8 mouse cellular contexts compared by ENCODE assay signal in genomic region chr5:43422815-43423687, GRCm38 (mm10).
A peak's percentile ranks its signal among the peaks of the same experiment; 100 is the strongest.
DNase-seq lines count a peak whose midpoint lies in the region; ATAC-seq and TF ChIP-seq lines count a peak whose summit lies in the region.

No protein-coding gene starts in this region.

- no peaks in the 10 kb centered on the region for H3K36me3 ChIP-seq in embryonic facial prominence, embryonic 11.5 days (replicated peaks; ENCODE audit: control insufficient read depth, insufficient read depth, low read depth, low read length)
- H3K36me3 ChIP-seq in liver, embryonic 14.5 days (replicated peaks; ENCODE audit: control insufficient read depth, insufficient read depth, low read depth), result no peaks in the 10 kb centered on the region
- no peaks in the 10 kb centered on the region for H3K36me3 ChIP-seq in neural tube, embryonic 14.5 days (ENCODE audit: control insufficient read depth, insufficient read depth, low read length)
- no peaks in the 10 kb centered on the region for H3K36me3 ChIP-seq in thymus, adult 2 months (ENCODE audit: control insufficient read depth, insufficient read depth, low read length)

- no peak overlapping the region for H3K4me3 ChIP-seq in embryonic facial prominence, embryonic 11.5 days (ENCODE audit: low read depth, low read length)
- H3K4me3 ChIP-seq in liver, embryonic 14.5 days (ENCODE audit: insufficient read depth in 1 of 2, low read depth in 2 of 2, low read length in 2 of 2), result no peak overlapping the region
- no peak overlapping the region for H3K4me3 ChIP-seq in neural tube, embryonic 14.5 days (ENCODE audit: low read depth, low read length)
- no peak overlapping the region for H3K4me3 ChIP-seq in thymus, adult 2 months (ENCODE audit: control insufficient read depth, insufficient read depth, low read length)

- no peak for TF ChIP-seq EP300 in liver, embryonic 14.5 days (IDR thresholded peaks at IDR 0.05; ENCODE audit: low read depth)

- no peak for TF ChIP-seq POLR2A in thymus, adult 2 months (IDR thresholded peaks at IDR 0.05; ENCODE audit: control insufficient read depth, extremely low read depth, insufficient read depth, low read length, poor library complexity)

- H3K4me1 ChIP-seq in embryonic facial prominence, embryonic 11.5 days (ENCODE audit: control insufficient read depth, insufficient read depth, low read length), result no peaks in the 10 kb centered on the region
- H3K4me1 ChIP-seq in liver, embryonic 14.5 days (replicated peaks; ENCODE audit: control insufficient read depth in 2 of 2, insufficient read depth in 2 of 2, low read length in 1 of 2), result no peaks in the 10 kb centered on the region
- no peaks in the 10 kb centered on the region for H3K4me1 ChIP-seq in neural tube, embryonic 14.5 days (ENCODE audit: control insufficient read depth, insufficient read depth, low read length)
- H3K4me1 ChIP-seq in thymus, adult 2 months (replicated peaks; ENCODE audit: control insufficient read depth, insufficient read depth, low read length), result peaks cover 10% of the 10 kb centered on the region

- no peak; the same call in 1 of the 2 replicates for ATAC-seq in embryonic facial prominence, embryonic 11.5 days (replicated peaks; ENCODE audit: insufficient number of reproducible peaks, low FRiP score, low TSS enrichment, low read depth)
- ATAC-seq in liver, embryonic 14.5 days (ENCODE audit: insufficient read depth), result no peak
- peak; percentile 91; the same call in 1 of the 2 replicates for ATAC-seq in neural tube, embryonic 14.5 days (ENCODE audit: low read depth)

- H3K4me2 ChIP-seq in embryonic facial prominence, embryonic 11.5 days (ENCODE audit: low read depth, low read length), result no peak overlapping the region
- H3K4me2 ChIP-seq in liver, embryonic 14.5 days (ENCODE audit: low read depth), result no peak overlapping the region
- no peak overlapping the region for H3K4me2 ChIP-seq in neural tube, embryonic 14.5 days (ENCODE audit: low read depth, low read length)

- H3K27me3 ChIP-seq in embryonic facial prominence, embryonic 11.5 days (ENCODE audit: control insufficient read depth, insufficient read depth, low read length), result no peaks in the 10 kb centered on the region
- H3K27me3 ChIP-seq in liver, embryonic 14.5 days (ENCODE audit: control insufficient read depth, insufficient read depth, low read length), result no peaks in the 10 kb centered on the region
- no peaks in the 10 kb centered on the region for H3K27me3 ChIP-seq in neural tube, embryonic 14.5 days (ENCODE audit: control insufficient read depth, insufficient read depth, low read length)
- H3K27me3 ChIP-seq in thymus, adult 2 months (ENCODE audit: control insufficient read depth, insufficient read depth, low read length), result no peaks in the 10 kb centered on the region

- TF ChIP-seq CTCF in liver, embryonic 14.5 days (IDR thresholded peaks at IDR 0.05; ENCODE audit: low read depth), result peak; percentile 72
- TF ChIP-seq CTCF in thymus, adult 2 months (IDR thresholded peaks at IDR 0.05; ENCODE audit: borderline replicate concordance, control insufficient read depth, extremely low read depth, insufficient read depth, low read length, poor library complexity), result no peak

- H3K9ac ChIP-seq in embryonic facial prominence, embryonic 11.5 days (replicated peaks; ENCODE audit: low read length), result no peak overlapping the region
- no peak overlapping the region for H3K9ac ChIP-seq in liver, embryonic 14.5 days (replicated peaks)
- no peak overlapping the region for H3K9ac ChIP-seq in neural tube, embryonic 14.5 days (replicated peaks; ENCODE audit: low read depth, low read length)

- H3K27ac ChIP-seq in embryonic facial prominence, embryonic 11.5 days (replicated peaks; ENCODE audit: low read depth, low read length), result no peak overlapping the region
- no peak overlapping the region for H3K27ac ChIP-seq in liver, embryonic 14.5 days
- no peak overlapping the region for H3K27ac ChIP-seq in neural tube, embryonic 14.5 days (ENCODE audit: low read depth, low read length)
- 0 out of 2 replicates have a peak overlapping the region, but pooled peaks have one; percentile 8 for H3K27ac ChIP-seq in thymus, adult 2 months (ENCODE audit: control insufficient read depth, insufficient read depth, low read length)

- intact Hi-C loops in heart, postnatal 10 days (cut with DNase I), result loop anchor here (1.0 to 5.0 kb wide), 2 partner anchors 154 to 211 kb away; no protein-coding TSS in a partner anchor

- DNase-seq in CD8-positive naive resting alpha-beta T cell, adult 2 months (ENCODE audit: low read depth in 2 of 2, low spot score in 2 of 2), result peak; percentile 36 to 54
- peak; percentile 58 to 81 for DNase-seq in adrenal gland, postnatal 36 days
- peak; percentile 91 for DNase-seq in embryonic facial prominence, embryonic 11.5 days (ENCODE audit: low spot score)
- peak; percentile 83 to 88 for DNase-seq in heart, postnatal 10 days
- peak; percentile 80 for DNase-seq in kidney, postnatal 36 days
- peak; percentile 22 to 37 (median 32) for DNase-seq in liver, embryonic 14.5 days (ENCODE audit: low read depth in 3 of 3, low spot score in 3 of 3)
- peak; percentile 67 for DNase-seq in thymus, adult 2 months

- no peaks in the 10 kb centered on the region for H3K9me3 ChIP-seq in embryonic facial prominence, embryonic 11.5 days (replicated peaks; ENCODE audit: control insufficient read depth, low read length)
- no peaks in the 10 kb centered on the region for H3K9me3 ChIP-seq in liver, embryonic 14.5 days (ENCODE audit: control insufficient read depth, low read length)
- H3K9me3 ChIP-seq in neural tube, embryonic 14.5 days (ENCODE audit: control insufficient read depth, low read length), result no peaks in the 10 kb centered on the region

- WGBS in embryonic facial prominence, embryonic 11.5 days, result 80% methylated on average over 9 of the region's 9 CpGs
- 60% methylated on average over 9 of the region's 9 CpGs for WGBS in liver, embryonic 14.5 days (ENCODE audit: insufficient replicate concordance)
- WGBS in neural tube, embryonic 14.5 days, result 77% methylated on average over 9 of the region's 9 CpGs
- 74% methylated on average over 9 of the region's 9 CpGs for WGBS in thymus, adult 2 months

Comparison
In these comparisons a context has a peak if more than half of its experiments do, and no peak if none do; other contexts are left out.
1. DNase-seq: peak in every context shown above with its lines; median percentile 91 in embryonic facial prominence, embryonic 11.5 days; 86 in heart, postnatal 10 days; 80 in kidney, postnatal 36 days; 70 in adrenal gland, postnatal 36 days; 67 in thymus, adult 2 months; 45 in CD8-positive naive resting alpha-beta T cell, adult 2 months; 32 in liver, embryonic 14.5 days.